Mouse (Mus musculus) heart, postnatal 0 days (tissue): ENCODE results near the gene Catsper3.

Experiments
- CTCF ChIP-seq: IDR thresholded peaks from 2 replicates; pipeline ENCODE4 v1.5.1; 2016; ENCODE audit warnings: antibody characterized with exemption, control low read depth, low read depth
- EP300 ChIP-seq: IDR thresholded peaks from 2 replicates; pipeline ENCODE4 v1.6.1; 2016; ENCODE audit warnings: antibody characterized with exemption, low read depth

DNA sequence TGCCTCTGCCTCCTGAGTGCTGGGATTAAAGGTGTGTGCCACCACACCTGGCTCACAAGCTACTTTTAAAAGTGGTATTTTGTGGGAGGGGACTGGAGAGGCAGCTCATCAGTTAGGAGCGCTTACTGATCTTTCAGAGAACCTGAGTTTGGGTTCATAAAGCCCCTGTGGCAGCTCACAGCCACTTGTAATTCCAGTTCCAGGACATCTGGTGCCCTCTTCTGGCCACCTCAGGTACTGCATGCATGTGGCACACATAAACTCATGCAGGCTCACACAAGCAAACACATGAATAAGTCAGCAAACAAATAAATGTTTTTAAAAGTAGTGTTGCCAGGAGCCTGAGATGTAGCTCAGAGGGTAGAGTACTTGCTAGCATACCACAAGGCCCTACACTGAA is 59.3 kb downstream of the Catsper3 start:
- peak; percentile 17; the same call in 1 of the 2 replicates for TF ChIP-seq CTCF
- no peak for TF ChIP-seq EP300
